Mouse (Mus musculus) liver, embryonic 14.5 days (tissue): ENCODE measurements around the gene Gm11037. TPM values are rescaled to one million over a fixed set of nuclear protein-coding genes. Genes with fewer than 3 reads are reported as not detected.

Experiments
- ATAC-seq: fragments of 200-750 bp; cut with Nextera tagmentation; 2 replicates; pipeline ENCODE4 v1.8.0; 2017; ENCODE audit warnings: moderate number of reproducible peaks, mild to moderate bottlenecking, moderate library complexity; ENCODE audit not compliant: insufficient read depth
- DNase-seq, 3 experiments: peaks; one replicate each; pipeline ENCODE4 v3.0.0-alpha.2; 2012 to 2013; ENCODE audit warnings: low read depth in 3 of 3, low spot score in 3 of 3
- H3K27ac ChIP-seq: fragments of 300-500 bp; sonication (generic); 2 replicates; pipeline ENCODE4 v1.5.1; 2014; ENCODE audit warnings: moderate library complexity, mild to moderate bottlenecking, control low read depth, inconsistent platforms
- H3K27me3 ChIP-seq: fragments of 300-500 bp; sonication (generic); 2 replicates; pipeline ENCODE4 v1.6.1; 2014; ENCODE audit warnings: mild to moderate bottlenecking, low read length, moderate library complexity; ENCODE audit not compliant: control insufficient read depth, insufficient read depth
- H3K36me3 ChIP-seq: fragments of 300-500 bp; sonication (generic); replicated peaks from 2 replicates; pipeline ENCODE4 v1.6.1; 2014; ENCODE audit warnings: low read depth; ENCODE audit not compliant: control insufficient read depth, insufficient read depth
- H3K4me1 ChIP-seq, 2 experiments: fragments of 200-500 bp in 1 of 2; fragments of 300-500 bp in 1 of 2; sonication (generic) in 1 of 2; replicated peaks; 2 replicates each; pipeline ENCODE4 v1.6.1; 2012 to 2014; ENCODE audit warnings: antibody characterized with exemption in 1 of 2, inconsistent platforms in 1 of 2, low read length in 1 of 2; ENCODE audit not compliant: control insufficient read depth in 2 of 2, insufficient read depth in 2 of 2
- H3K4me2 ChIP-seq: fragments of 300-500 bp; sonication (generic); 2 replicates; pipeline ENCODE4 v1.6.1; 2014; ENCODE audit warnings: low read depth, mild to moderate bottlenecking, control low read depth, moderate library complexity
- H3K4me3 ChIP-seq, 2 experiments: fragments of 200-500 bp in 1 of 2; fragments of 300-500 bp in 1 of 2; sonication (generic) in 1 of 2; 2 replicates each; pipeline ENCODE4 v1.5.1; 2012 to 2014; ENCODE audit warnings: low read depth in 2 of 2, low read length in 2 of 2, mild to moderate bottlenecking in 2 of 2, control low read depth in 1 of 2, inconsistent platforms in 1 of 2, moderate library complexity in 1 of 2; ENCODE audit not compliant: insufficient read depth in 1 of 2
- H3K9ac ChIP-seq: fragments of 300-500 bp; sonication (generic); replicated peaks from 2 replicates; pipeline ENCODE4 v1.6.1; 2014; ENCODE audit warnings: mild to moderate bottlenecking, control low read depth, moderate library complexity
- H3K9me3 ChIP-seq: fragments of 300-500 bp; sonication (generic); 2 replicates; pipeline ENCODE4 v1.6.1; 2016; ENCODE audit warnings: low read length, mixed read lengths; ENCODE audit not compliant: control insufficient read depth
- CTCF ChIP-seq: IDR thresholded peaks from 2 replicates; pipeline ENCODE4 v1.5.1; 2016; ENCODE audit warnings: antibody characterized with exemption, low read depth, control low read depth
- EP300 ChIP-seq: IDR thresholded peaks from 2 replicates; pipeline ENCODE4 v1.6.1; 2016; ENCODE audit warnings: antibody characterized with exemption, low read depth
- WGBS: fragments of 180-500 bp; shearing (Covaris S2); extraction: QIAGEN DNeasy Blood & Tissue Kit; methylation state at CpG from one replicate; pipeline ENCODE4 v1.1.7; 2014; ENCODE audit not compliant: insufficient replicate concordance; 5-methylcytosine and 5-hydroxymethylcytosine counted together
- polyA plus RNA-seq, 2 experiments: library from polyadenylated mRNA; depleted of rRNA in 1 of 2; stranded (reverse) in 1 of 2; unstranded in 1 of 2; fragments of >200 nt; fragmentation: Nextera tagmentation in 1 of 2; extraction: Ambion mirVana in 1 of 2; gene quantifications; 2 replicates each; pipeline versions ENCODE4 v1.2.1 to v1.2.3; 2012 to 2014

Gene Gm11037
- polyA plus RNA-seq, 2 experiments = not detected

DNA sequence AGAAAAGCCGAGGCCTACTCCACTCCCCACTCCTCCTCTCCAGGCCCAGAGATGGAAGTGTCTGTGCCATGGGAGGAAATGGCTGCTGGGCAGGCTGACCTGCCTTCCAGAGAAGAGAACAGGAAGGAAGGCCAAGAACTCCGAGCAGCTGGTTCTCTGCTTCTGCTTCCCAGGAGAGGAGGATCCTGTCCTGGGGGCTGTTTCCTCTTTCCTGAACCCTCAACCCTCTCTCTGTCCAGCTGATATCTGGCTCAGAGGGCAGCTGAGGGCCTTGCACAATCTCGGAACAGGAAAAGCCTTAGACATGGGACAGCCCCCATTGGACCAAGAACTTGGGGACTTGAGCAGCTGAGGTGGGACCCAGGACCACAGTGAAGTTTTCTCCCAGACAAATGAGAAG is 42.4 kb upstream of the Gm11037 start:
- Histone ChIP-seq H3K27ac (no peak overlapping the region), H3K4me1 (peaks cover 4 to 7% of the 10 kb centered on the region in 2 experiments), H3K27me3 (no peaks in the 10 kb centered on the region), H3K4me3 (no peak overlapping the region), H3K9me3 (no peaks in the 10 kb centered on the region), H3K36me3 (no peaks in the 10 kb centered on the region), H3K9ac (no peak overlapping the region), H3K4me2 (no peak overlapping the region)
- no peak for ATAC-seq
- no peak for DNase-seq
- no peak for TF ChIP-seq CTCF
- TF ChIP-seq EP300 = no peak
- 47% methylated on average over 3 of the region's 3 CpGs for WGBS

DNA sequence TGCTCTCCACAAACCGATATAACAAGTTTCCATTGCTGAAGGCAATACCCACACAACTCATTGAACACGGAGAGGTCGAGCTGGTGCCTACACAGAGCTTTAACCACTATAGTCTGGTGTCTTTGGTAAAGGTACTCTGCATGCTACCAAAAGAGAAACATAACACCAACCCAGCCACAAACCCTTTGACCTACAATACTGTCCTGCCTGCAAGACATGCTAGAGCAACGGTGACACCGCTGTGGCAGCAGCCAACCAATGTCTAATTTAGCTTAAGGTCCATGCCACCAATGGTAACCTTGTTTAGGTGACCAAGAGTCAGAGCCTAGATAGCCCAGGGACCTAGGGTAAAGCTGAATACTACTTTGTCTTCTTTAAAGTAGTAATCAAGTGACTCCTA is 39.7 kb upstream of the Gm11037 start:
- Histone ChIP-seq H3K36me3 (no peaks in the 10 kb centered on the region), H3K4me2 (no peak overlapping the region), H3K27ac (no peak overlapping the region), H3K9ac (no peak overlapping the region), H3K9me3 (no peaks in the 10 kb centered on the region), H3K27me3 (no peaks in the 10 kb centered on the region), H3K4me1 (peaks cover 17 to 20% of the 10 kb centered on the region in 2 experiments), H3K4me3 (no peak overlapping the region)
- DNase-seq (no peak), ATAC-seq (no peak)
- TF ChIP-seq CTCF (no peak), EP300 (no peak)
- 76% methylated on average over 5 of the region's 5 CpGs for WGBS

DNA sequence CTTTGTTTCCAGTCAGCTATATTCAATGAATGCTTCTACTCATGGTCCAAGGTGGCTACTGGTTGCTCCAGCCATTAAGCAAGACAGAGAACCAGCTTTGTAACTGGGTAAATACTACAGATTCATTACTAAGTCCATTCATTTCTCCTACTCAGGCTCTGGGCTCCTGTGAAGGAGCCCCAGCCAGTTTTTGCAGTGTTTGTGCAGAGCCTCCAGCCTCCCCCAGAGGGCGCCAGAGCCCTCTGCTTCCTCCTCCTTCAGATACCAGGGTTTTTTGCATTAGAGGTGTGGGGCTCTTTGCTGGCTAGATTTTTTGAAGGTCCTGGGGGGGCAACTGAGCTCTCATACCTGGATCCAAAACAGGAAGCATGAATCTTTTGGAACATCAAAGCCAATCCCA is 38.5 kb upstream of the Gm11037 start:
- H3K9ac ChIP-seq = no peak overlapping the region
- TF ChIP-seq EP300 (0 out of 2 replicates have a peak, but pooled peaks have one; percentile 34), CTCF (peak; percentile 96)
- H3K4me1 ChIP-seq = peaks cover 17 to 20% of the 10 kb centered on the region in 2 experiments
- no peaks in the 10 kb centered on the region for H3K36me3 ChIP-seq
- no peaks in the 10 kb centered on the region for H3K9me3 ChIP-seq
- no peak overlapping the region for H3K4me3 ChIP-seq
- H3K4me2 ChIP-seq = no peak overlapping the region
- H3K27ac ChIP-seq = no peak overlapping the region
- DNase-seq (peak; percentile 57 to 68 (median 59)), ATAC-seq (0 out of 2 replicates have a peak, but pooled peaks have one; percentile 30)
- 0% methylated on average over 1 of the region's 1 CpGs for WGBS
- no peaks in the 10 kb centered on the region for H3K27me3 ChIP-seq

DNA sequence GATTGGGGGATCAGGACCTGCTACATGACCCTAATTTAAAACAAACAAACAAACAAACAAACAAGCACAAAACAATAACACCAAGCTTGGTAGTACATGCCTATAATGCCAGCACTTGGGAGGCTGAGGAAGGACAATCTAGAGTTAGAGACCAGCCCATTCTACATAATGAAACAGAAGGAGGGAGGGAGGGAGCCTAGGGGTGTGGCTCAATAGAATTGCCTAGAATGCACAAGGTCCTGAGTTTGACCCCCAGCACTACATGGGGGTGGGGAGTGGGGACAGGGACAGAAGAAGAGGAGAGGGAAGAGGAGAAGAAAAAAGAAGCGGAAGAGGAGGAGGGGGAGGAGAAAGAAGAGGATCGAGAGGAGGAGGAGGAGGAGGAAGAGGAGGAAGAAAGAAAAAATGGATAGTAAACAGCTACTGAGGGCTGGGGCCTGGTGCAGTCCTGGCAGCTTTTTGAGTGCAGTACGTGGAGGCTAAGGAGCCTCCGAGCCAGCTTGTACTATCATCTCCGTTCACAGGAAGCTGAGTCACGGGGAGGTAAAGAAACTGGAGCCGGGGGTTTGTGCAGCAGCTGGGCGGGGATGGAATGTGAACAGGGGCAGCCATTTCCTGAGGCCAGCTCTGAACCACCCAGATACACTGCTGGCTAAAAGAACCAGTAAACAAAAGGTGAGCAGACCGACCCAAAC is 37.0 kb upstream of the Gm11037 start:
- peaks cover 17 to 20% of the 10 kb centered on the region in 2 experiments for H3K4me1 ChIP-seq
- H3K4me3 ChIP-seq = no peak overlapping the region
- ATAC-seq (peak; percentile 95), DNase-seq (peak; percentile 63 to 75 (median 66))
- peak overlapping the region; percentile 96 for H3K27ac ChIP-seq
- WGBS = 5% methylated on average over 9 of the region's 9 CpGs
- H3K9ac ChIP-seq = peak overlapping the region; percentile 65
- H3K27me3 ChIP-seq = no peaks in the 10 kb centered on the region
- H3K4me2 ChIP-seq = peak overlapping the region; percentile 67
- no peaks in the 10 kb centered on the region for H3K9me3 ChIP-seq
- no peaks in the 10 kb centered on the region for H3K36me3 ChIP-seq
- TF ChIP-seq CTCF (no peak), EP300 (peak; percentile 78)

DNA sequence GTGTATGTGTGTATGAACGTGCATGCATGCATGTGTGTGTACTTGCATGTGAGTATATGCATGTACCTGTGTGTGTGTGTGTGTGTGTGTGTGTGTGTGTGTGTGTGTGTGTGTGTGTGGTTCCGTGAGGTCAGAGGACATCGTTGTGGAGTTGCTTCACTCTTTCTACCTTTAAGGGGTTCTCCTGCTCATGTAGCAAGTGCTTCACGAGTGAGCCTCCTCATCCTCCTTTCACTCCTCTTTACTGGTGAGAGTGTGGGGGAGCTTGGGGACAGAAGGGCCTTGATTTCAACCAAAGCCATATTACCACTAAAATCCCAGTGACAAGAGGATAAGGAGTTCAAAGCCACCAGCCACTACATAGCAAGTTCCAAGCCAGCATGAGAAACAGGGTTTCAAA is 36.2 kb upstream of the Gm11037 start:
- Histone ChIP-seq H3K36me3 (no peaks in the 10 kb centered on the region), H3K9me3 (no peaks in the 10 kb centered on the region), H3K27me3 (no peaks in the 10 kb centered on the region), H3K4me2 (peak overlapping the region; percentile 67; the same call in 1 of the 2 replicates), H3K4me1 (peaks cover 17 to 20% of the 10 kb centered on the region in 2 experiments), H3K4me3 (no peak overlapping the region), H3K27ac (peak overlapping the region; percentile 96), H3K9ac (no peak overlapping the region)
- TF ChIP-seq EP300 = no peak
- no peak for TF ChIP-seq CTCF
- ATAC-seq (no peak), DNase-seq (no peak)
- 70% methylated on average over 4 of the region's 4 CpGs for WGBS
